Mouse (Mus musculus) embryo, embryonic 11.5 days (tissue): Measurements from ENCODE around the gene Nbea.

Source experiments
- DNase-seq: peaks from one replicate; pipeline ENCODE4 v3.0.0-alpha.2; 2012; ENCODE audit warnings: low read depth, low spot score

Gene Nbea

DNA sequence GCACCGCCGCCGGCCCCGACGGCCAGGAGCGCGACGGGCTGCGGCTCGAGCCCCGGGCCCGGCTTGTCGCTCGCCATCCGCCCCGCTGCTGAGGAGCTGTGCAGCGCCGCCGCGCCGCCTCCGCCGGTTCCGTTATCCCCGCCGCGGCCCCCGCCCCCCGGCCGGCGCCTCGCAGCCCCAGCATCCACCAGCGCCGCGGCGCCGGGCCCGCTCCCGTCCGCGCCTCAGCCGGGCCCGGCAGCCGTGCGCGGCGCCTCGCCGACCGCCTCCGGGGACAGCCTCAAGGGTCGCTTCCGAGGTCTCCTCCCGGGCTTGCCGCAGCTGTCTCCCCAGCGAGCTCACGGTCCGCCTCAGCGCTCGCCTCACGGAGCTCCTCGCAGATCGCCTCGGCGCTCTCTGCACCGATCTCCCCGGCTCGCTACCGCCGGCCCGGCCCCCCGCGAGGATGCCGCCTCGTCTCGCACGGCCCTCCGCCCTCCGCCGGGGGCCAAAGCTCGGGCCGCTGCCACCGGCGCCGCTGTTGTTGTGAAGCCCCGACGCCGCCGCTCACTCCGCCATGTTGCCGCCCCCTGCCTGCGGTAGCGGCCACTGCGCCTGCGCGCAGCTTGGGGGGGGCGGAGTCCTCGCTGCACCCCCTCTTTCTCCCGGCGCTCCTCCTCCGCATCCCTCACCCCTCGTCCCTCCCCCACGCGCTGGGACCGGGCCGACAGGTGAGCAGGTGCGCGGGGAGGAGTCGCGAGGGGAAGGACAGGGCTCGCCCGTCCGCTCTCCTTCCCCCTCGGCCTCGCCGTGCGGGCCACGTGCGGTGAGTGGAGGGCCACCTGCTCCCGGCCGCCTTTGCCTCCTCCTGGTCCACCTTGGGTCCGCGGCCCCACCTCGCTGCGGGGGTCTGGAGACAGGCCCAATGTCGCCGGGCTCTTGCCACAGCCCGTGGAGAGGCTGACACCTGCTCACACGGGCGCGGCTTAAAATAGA lies at the start of gene Nbea:
TSS of gene Nbea (minus strand) at position 543 of the 975 bp plus-strand sequence.
- DNase-seq, result peak; percentile 61

DNA sequence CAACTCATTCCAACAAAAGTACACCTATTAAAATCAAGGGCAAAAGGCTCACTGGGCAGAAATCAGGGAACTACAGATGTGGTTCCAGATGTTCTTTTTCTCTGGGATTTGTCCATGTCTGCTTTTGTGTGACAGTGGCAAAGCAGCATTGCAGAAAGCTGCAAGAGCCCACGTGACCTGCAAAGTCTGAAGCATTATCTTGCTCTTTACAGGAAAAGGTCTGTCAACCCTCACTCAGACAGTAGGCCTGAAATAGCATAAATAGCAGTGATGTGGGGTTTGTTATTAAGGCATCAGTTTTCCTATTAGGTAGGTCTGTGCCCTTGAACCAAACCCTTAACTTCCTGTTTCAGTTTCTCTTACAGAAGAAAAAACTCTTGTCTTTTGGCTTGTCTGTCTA lies 45.8 kb upstream of the Nbea start:
- no peak for DNase-seq

DNA sequence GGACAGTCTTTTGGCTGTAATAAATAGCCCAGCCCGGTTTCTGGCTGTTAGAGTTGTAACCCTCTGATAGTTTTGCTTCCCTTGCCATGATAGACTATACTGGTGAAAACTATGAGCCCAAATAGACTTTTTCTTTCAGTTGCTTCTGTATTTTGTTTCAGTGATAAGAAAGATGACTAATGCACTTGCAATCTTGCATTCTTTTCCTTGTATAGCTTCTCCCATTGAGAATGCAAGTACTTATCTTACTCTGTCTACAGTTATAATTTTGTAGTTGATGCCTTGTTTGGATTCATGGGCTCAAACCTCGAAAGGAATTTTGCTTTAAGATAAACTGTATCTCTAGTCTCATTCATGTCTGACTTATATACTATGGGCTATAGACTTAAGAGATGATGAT lies 32.5 kb upstream of the Nbea start:
- DNase-seq, result no peak

DNA sequence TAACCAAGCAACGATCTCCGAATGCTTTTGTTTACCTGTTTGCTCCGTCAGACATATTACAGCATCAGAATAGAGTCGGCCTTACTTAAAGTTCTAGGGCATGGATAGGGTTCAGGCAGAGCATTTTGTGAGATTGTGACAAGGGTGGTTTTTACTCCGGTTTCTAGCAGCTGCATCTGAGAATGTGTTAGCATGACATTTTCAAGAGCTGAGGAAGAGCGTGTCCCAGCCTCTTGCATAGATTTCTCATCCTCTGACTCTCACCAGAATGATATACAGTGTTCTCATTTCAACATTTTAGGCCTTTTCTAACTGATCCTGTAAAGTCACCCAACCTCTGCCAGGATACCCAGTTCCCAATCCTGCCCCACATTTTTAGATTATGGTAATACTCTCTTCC lies 20.5 kb upstream of the Nbea start:
- no peak for DNase-seq

DNA sequence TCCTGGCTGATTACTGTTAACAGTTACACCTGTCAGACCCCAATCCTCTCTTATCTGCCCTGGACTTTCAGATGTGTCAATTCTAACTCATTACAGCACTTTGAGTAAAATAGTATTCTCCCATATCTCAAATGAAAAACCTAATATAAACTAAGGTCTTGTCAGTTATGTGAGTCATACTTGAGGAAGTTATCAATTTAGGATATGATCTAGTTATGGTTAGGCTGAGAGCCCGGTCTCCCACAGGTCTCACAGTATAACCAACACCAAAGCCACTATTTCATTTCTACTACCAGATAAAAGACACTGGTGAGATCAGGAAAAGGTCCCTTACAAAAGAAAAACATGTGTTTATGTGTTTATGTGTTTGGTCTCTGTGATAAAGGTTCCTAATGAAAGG lies 4.7 kb upstream of the Nbea start:
- no peak for DNase-seq

DNA sequence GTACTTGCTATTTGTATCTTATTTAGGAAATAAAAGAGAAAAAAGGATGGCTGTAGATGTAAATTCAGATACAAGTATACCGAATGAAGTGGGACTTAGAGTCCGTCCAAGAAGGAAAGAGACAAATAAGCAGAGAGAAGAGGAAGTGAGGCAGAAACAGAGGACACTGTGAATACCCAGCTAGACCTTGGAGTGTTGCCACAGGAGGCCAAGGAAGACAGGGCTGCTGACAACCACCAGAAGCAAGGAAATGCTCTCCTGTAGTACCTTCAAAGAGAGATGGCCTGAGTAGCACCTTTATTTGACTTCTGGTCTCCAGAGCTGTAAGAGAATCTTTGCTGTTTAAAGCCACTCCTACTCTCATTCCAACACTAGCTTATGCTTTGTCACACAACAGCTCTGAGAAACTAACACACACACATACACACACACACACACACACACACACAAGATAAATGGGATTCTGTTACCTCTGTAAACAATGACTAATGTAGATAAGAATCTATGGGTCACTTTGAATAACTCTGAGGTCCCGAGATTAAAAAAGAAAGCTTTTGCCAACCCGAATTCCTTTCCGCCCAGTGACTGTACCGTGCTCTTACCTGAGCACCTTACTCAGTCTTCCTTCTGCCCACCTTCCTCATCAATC lies 3.8 kb upstream of the Nbea start:
- DNase-seq, result no peak

DNA sequence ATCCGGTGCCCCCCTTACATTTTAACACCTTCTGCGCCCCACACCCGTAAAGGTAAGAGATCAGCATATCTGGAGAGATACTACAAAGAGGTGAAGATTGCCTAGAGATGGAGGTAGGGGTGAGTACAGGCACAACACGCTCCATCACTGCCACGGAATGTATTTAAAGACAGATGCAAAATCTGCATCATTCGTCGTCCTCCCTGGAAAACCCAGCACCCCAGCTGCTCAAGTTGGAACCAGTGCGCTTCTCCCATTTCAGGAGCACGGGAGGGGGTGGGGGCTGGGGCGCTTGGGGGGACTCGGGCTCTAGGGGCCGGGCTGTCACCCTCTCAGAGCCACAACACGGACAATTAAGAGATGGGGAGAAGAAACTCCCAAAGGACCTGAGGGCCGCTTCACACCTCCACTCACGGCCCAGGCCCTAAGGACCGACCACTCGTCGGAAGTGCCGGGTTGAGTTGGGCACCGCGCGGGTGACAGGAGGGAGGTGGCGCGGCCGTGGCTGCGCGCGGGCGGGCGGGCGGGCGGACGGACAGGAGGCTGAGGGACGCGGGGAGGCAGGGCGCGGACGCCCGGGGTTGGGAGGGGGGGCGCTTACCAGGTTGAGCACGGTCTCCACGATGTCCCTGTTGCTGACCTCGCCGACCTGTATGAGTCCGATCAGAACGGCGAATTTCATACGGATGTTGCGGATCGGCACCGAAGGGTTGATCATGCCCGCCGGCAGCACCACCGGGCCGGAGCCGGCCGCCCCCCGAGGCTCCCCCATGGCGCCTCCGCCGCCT lies 936 bp downstream of the Nbea start:
- no peak for DNase-seq

DNA sequence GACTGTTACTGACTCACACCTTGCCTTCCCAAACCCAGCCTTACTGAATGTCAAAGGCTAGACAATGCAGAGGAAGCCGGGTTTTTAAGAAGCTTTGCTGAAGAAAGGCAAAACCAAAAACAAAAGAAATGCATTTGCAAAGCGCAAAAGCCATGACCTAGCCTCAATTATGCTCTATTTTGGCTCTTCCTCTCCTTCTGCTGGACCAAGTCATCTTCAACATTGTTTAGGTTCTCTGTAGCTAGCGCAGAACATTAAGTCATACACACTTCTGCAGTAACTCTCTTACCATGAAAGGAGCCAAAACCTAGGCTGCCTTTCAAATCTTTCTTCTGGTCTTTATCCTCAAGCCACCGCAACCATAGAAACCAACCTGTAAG lies 1.5 kb downstream of the Nbea start:
- DNase-seq, result no peak

DNA sequence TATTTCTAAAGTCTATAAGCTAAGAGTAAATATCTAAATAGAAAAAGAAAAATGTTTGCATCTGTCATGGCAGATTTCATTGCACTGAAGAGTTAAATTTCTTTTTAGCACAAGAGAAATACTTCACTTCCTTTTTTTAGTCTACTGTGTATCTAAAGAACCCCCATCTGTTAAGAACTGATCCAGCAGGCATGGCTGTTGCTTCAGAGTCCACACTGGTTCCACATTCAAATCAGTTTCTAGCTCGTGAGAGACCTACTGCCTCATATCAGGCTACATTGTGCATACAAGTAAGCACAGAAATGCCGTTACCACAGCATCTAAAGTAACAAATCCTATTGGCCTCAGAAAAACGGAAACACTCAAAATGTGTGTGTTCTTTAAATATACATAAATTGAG lies 2.5 kb downstream of the Nbea start:
- DNase-seq, result no peak

DNA sequence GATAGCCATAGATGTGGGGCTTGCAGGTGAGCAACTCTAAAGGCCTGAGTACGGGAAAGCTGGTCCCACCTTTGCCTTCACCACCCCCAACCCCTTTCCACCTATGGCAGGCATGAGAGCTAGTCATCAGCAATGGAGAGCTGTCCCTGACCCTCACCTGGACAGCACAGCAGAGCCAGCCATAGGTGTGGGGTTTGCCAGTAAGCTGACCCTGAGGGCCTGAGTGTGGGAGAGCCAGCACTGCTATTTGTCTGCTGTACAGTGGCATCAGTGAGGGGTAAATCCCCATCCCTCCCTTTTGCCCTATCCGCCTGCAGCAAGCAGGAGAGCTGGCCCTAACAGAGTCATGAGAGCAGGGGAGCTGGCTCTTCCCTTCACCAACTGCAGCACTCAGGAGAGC lies 25.6 kb downstream of the Nbea start:
- DNase-seq, result no peak

DNA sequence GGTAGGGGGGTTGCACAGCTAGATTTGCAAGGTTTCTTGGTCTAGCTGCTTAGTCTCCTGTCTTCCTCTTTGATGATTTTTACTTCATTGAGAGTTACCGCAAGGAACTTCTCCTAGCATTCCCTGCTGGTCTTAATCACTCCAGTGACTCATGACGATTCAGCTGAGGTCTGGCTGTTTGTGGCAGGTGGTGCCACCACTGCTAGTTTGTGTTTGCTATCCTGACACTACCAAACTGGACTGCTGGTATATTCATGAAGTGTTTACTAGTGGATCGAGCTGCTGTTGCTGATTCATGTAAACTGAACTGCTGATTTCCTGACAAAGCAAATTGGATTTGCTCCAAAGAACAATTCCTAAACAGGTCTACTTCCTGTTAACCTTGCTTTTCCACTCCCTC lies 56.8 kb downstream of the Nbea start:
- no peak for DNase-seq

DNA sequence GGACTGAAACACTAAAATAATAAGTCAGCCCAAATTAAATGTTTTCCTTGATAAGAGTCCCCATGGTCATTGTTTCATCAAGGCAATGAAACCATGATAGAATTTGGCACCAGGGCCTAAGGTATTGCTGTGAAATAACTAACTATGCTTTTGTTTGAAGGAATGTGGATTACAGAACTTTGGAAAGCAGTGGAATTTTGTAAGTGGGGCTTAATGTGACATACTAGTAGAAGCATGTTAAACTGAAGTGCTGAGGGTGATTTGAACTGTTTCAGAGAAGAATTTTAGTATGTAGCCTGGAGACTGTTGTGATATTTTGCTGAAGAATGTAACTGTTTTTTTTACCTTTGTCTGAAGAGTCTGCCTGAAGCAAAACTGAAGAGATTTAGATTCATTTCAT lies 66.9 kb downstream of the Nbea start:
- DNase-seq, result no peak

DNA sequence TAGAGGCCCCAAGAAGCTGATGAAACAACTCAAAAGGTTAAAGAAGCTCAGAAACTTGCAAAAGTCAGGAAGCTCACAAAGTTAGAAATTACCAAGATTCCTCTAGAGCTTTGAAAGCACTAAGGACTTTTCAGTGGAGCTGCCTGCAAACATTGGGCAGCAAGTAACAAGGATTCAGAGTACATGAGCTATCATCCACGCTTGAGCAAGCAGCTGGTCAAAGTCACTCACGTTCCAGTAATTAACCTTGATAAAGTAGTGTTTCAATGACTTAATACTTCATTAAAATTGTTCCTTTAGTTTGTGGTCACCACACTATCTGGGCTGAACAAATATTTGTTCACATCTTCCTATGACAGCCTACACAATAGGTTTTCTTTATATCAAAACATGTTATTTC lies 75.4 kb downstream of the Nbea start:
- DNase-seq, result no peak

DNA sequence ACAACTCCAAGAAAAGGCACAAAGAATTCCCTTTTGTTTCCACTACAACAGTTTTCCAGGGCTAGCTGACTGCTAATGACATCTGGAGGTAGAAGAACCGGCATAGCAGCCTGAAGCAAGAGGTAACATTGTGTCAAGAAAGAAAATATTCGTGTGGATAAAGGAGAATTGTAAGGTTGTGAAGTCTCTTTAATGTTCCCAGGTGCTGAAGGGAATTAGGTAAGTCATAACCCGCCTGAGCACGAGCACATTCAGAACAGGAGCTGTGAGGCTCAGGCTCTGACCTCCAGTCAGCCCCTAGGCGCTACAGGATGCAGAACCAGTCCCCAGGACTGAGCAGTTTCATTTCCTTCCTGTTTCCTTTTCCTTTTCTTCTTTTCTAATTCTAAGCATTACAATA lies 86.4 kb downstream of the Nbea start:
- DNase-seq, result no peak

DNA sequence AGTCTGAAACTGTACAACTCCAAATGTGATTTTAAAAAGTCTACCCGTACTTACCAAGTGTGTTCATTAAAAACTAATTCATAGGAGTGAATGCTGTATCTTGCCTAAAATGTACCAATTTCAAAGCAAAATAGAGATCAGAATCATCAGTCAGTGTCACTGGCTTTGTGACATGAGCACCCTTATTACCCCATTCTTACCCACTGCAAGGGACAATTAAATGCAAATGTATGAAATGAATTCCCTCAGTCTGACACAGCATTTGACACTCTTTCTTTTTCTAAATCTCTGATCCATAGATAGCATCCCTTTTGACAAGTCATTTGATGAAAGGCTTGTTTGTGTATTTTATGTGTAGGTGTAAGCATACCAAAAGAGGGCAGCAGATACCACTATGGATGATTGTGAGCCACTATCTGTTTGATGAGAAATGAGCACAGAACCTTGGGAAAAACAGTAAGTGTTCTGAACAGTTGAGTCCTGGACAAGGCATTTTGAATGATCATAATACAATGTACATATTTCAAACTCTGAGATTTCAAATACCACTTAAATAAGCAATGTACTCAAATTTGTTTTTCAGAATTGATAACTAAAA lies 104.4 kb downstream of the Nbea start:
- DNase-seq, result no peak

DNA sequence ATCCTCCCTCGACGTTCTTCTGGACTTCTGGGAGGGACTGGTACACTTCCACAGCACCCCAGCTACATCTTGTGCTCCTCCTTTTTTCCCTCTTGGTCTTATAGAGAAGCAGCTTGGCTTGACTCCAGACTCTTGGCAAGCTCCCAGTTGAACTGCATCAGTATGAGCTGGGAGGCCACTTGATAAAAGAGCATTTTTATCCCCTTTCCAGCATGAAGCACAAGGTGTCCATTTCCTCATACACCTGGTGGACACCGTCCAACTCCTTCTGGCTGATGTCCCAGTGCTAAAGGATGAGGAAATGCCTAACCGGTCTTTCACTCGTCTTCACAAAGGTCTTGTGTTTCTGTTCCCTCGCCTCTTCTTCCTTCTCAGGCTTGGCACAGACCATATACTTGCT lies 115.7 kb downstream of the Nbea start:
- DNase-seq, result no peak

DNA sequence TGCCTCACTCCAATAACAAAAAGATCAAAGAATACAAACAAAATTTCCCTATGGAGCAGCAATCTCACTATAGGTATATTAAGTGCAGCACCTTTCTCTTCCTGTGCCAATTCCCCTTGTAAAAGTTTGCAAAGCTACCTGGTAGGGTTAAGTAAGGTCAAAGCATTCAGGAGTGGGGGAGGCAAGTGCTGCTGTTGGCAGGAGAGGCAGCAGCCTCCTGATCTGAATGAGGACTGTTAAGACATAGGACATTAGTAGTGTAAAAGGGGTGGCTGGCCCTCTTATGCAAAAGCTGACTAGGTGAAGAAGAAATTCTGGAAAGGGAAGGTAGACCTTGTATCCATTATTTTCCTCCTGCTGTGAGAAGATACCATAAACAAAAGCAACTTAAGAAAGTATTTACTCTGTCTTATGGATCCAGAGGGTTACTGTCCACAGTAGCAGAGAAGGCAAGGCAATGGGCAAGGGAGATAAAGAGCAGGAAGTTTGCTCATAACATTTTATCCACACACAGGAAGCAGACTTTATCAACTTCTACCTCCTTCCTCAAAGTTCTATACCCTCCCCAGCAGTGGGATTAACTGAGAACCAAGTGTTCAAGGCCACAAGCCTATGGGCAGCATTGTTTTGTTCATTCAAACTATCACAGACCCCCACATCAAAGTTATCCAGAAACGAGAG lies 117.0 kb downstream of the Nbea start:
- DNase-seq, result no peak

DNA sequence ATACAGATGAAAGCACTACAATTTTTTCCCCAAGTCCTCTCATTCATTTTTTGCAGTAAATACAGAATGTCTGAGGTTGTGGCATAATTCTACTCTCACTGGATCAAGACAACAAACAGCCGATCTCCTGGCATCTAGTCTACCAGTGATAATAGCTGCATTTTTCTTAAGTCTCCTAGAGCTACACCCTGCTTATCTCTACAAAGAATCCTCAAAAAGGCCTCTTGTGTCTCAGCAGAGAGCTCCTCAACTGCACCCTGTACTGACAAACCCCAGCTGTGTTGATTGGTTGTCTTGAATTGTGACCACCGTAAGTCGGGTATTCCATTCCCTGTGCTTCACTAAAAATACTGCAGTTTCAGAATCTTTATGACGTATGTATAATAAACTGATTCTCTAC lies 118.3 kb downstream of the Nbea start:
- no peak for DNase-seq

DNA sequence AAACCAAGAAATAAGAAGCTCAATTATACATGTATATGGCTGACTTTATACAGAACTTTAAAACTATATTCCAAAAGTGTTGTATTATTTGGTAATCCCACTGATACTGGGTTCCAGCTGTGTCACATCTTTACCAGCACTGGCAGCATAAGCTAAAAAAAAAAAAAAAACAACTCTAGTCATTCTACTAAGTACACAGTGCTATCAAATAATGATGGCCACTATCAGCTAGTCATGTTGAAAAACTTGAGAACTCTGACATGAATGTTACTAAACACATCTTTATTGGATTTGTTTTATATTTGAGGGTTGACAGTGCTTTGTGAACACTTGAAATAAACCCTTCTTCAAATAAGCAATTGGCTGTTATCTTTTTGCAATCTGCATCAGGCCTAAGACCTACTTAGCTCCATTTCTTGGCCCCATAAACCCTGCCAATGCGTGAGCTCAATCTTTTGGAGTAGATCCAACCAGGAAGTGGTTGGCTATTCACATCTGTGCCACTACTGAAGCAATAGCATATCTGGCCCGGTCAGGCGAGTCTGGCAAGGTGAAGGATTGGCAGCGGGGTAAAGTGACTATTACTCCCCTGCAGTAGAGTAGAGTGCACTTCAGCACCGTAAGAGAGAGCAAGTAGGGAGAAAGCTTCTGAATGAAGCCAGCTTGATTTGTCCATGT lies 137.7 kb downstream of the Nbea start:
- no peak for DNase-seq

DNA sequence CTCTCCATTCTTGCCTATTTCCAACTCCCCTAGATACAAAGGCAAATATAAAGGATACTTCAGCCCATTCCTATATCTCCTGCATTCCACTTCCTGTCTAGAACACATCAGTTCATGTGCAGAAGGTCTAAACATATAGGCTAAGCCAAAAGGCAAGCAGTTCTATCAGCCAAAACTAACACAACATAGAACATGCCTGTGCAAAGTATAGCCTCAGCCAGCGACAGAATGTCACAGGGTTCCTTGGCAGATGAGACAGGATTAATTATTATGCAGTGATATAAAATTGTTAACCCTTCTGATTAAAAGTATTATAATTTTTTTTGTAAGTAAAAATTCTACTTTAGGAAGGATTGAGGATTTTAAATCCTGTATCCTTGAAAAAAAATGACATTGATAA lies 140.4 kb downstream of the Nbea start:
- no peak for DNase-seq

DNA sequence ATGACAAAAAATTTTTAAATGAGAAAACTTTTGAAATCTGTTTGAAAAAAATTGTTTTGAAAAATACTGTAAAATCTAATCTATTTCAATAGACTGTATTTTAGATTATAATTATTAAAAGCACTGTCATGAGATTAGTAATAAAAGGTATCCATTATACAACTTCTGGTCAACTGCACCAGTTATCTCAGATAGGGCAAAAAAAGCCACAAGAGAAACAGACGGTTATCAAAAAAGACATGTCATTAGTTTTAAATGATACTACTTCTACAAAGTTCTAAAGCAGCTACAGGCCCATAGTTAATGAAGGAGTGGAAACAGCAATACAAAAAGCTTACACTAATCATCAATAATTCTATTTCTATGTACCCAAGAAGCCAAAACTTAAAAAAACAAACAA lies 144.0 kb downstream of the Nbea start:
- no peak for DNase-seq
